Mouse (Mus musculus): Measurements from ENCODE around the gene Adad2. TPM values are rescaled to one million over a fixed set of nuclear protein-coding genes. Genes with fewer than 3 reads are reported as not detected.

Gene Adad2
- polyA plus RNA-seq, 1 experiment = not detected

GRCm38 (mm10) chr8:119588321-119588720, 24.2 kb upstream of the Adad2 start:
- no peak for DNase-seq (ENCODE audit: low read depth in 1 of 2, low spot score in 2 of 2)
- Histone ChIP-seq H3K27me3 (ENCODE audit: control insufficient read depth, insufficient read depth, low read length) (no peaks in the 10 kb centered on the region), H3K27ac (ENCODE audit: insufficient read depth, low read length) (no peak overlapping the region), H3K36me3 (ENCODE audit: control insufficient read depth, insufficient read depth, low read length) (no peaks in the 10 kb centered on the region), H3K4me1 (ENCODE audit: control insufficient read depth, insufficient read depth, insufficient read length) (peaks cover 3% of the 10 kb centered on the region; the same call in 1 of the 2 replicates), H3K4me3 (ENCODE audit: extremely low read depth, insufficient read depth, insufficient read length) (no peak overlapping the region)
- WGBS = 75% methylated on average over 4 of the region's 4 CpGs
- no peak for TF ChIP-seq POLR2A (IDR thresholded peaks at IDR 0.05; ENCODE audit: low read depth, low read length)
- TF ChIP-seq CTCF (IDR thresholded peaks at IDR 0.05; ENCODE audit: extremely low read depth, insufficient read depth, insufficient read length, insufficient replicate concordance) = no peak

DNA sequence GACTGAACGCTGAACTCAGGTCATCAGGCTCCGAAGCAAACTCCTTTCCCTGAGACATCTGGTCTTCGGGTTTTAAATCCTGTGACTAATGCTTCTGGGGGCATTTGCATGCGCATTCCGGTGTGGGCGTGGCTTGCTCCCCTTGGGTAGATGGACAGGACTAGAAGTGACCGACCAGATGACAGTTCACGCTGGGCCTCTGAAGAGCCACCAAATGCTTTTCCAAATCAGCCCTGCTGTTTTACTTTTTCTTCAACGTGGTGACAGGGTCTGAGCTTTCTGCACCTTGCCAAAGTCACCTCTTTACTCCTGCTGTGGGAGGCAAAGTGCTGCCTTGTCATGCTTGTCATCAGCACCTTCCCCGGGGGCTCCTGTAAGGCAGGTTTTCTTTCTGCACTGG, 23.7 kb upstream of the Adad2 start:
- Histone ChIP-seq H3K36me3 (ENCODE audit: control insufficient read depth, insufficient read depth, low read length) (no peaks in the 10 kb centered on the region), H3K27me3 (ENCODE audit: control insufficient read depth, insufficient read depth, low read length) (no peaks in the 10 kb centered on the region), H3K27ac (ENCODE audit: insufficient read depth, low read length) (no peak overlapping the region), H3K4me1 (ENCODE audit: control insufficient read depth, insufficient read depth, insufficient read length) (peaks cover 3% of the 10 kb centered on the region; the same call in 1 of the 2 replicates), H3K4me3 (ENCODE audit: extremely low read depth, insufficient read depth, insufficient read length) (no peak overlapping the region)
- no peak for DNase-seq (ENCODE audit: low read depth in 1 of 2, low spot score in 2 of 2)
- WGBS = 69% methylated on average over 10 of the region's 10 CpGs
- TF ChIP-seq CTCF (IDR thresholded peaks at IDR 0.05; ENCODE audit: extremely low read depth, insufficient read depth, insufficient read length, insufficient replicate concordance) (no peak), POLR2A (IDR thresholded peaks at IDR 0.05; ENCODE audit: low read depth, low read length) (no peak)

DNA sequence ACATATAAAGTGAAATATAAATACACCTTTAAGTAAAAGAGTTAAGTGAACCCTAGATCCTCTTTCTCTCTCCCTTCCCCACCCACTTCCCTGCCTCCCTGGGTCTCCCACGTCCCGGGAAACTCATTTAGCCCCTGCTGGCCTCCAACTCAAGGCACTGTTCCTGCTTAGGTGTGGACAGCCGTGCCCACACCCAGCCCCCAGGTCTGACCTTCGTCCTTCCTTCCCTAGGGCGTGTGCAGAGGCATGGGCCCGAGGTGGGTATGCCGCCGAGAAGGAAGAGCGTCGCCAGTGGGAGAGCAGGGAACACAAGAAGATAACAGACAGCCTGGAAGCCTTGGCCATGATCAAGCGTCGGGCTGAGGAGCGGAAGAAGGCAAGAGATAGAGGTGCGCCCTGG, 22.2 kb upstream of the Adad2 start:
- peaks cover 5% of the 10 kb centered on the region; the same call in 1 of the 2 replicates for H3K4me1 ChIP-seq (ENCODE audit: control insufficient read depth, insufficient read depth, insufficient read length)
- no peak overlapping the region for H3K4me3 ChIP-seq (ENCODE audit: extremely low read depth, insufficient read depth, insufficient read length)
- no peaks in the 10 kb centered on the region for H3K36me3 ChIP-seq (ENCODE audit: control insufficient read depth, insufficient read depth, low read length)
- H3K27me3 ChIP-seq (ENCODE audit: control insufficient read depth, insufficient read depth, low read length) = no peaks in the 10 kb centered on the region
- DNase-seq (ENCODE audit: low read depth in 1 of 2, low spot score in 2 of 2) = no peak
- 80% methylated on average over 14 of the region's 14 CpGs for WGBS
- H3K27ac ChIP-seq (ENCODE audit: insufficient read depth, low read length) = no peak overlapping the region
- no peak for TF ChIP-seq CTCF (IDR thresholded peaks at IDR 0.05; ENCODE audit: extremely low read depth, insufficient read depth, insufficient read length, insufficient replicate concordance)
- TF ChIP-seq POLR2A (IDR thresholded peaks at IDR 0.05; ENCODE audit: low read depth, low read length) = no peak

DNA sequence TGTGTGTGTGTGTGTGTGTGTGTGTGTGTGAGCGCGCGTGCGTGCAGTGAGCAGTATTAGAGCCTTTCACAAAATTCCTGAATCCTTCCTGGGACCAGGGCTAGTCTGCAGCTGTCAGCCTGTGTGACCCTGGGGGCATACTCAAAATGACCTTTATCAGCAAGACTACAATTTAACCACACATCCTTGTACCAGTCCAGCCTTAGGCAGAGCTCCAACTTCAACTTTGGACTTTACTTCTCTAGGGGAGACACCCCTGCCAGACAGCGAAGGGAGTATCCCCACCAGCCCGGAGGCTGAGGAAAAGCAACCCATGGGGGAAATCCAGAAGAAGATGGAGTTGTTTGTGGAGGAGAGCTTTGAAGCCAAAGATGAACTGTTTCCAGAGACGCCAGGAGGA, 21.1 kb upstream of the Adad2 start:
- no peak for TF ChIP-seq CTCF (IDR thresholded peaks at IDR 0.05; ENCODE audit: extremely low read depth, insufficient read depth, insufficient read length, insufficient replicate concordance)
- no peak for TF ChIP-seq POLR2A (IDR thresholded peaks at IDR 0.05; ENCODE audit: low read depth, low read length)
- peaks cover 3% of the 10 kb centered on the region; the same call in 1 of the 2 replicates for H3K4me1 ChIP-seq (ENCODE audit: control insufficient read depth, insufficient read depth, insufficient read length)
- no peaks in the 10 kb centered on the region for H3K36me3 ChIP-seq (ENCODE audit: control insufficient read depth, insufficient read depth, low read length)
- H3K4me3 ChIP-seq (ENCODE audit: extremely low read depth, insufficient read depth, insufficient read length) = no peak overlapping the region
- H3K27me3 ChIP-seq (ENCODE audit: control insufficient read depth, insufficient read depth, low read length) = no peaks in the 10 kb centered on the region
- WGBS = 92% methylated on average over 7 of the region's 7 CpGs
- no peak for DNase-seq (ENCODE audit: low read depth in 1 of 2, low spot score in 2 of 2)
- no peak overlapping the region for H3K27ac ChIP-seq (ENCODE audit: insufficient read depth, low read length)

GRCm38 (mm10) chr8:119603771-119604170, 8.8 kb upstream of the Adad2 start:
- no peak overlapping the region for H3K27ac ChIP-seq (ENCODE audit: insufficient read depth, low read length)
- WGBS = 86% methylated on average over 4 of the region's 4 CpGs
- no peaks in the 10 kb centered on the region for H3K27me3 ChIP-seq (ENCODE audit: control insufficient read depth, insufficient read depth, low read length)
- no peak overlapping the region for H3K4me3 ChIP-seq (ENCODE audit: extremely low read depth, insufficient read depth, insufficient read length)
- no peak for DNase-seq (ENCODE audit: low read depth in 1 of 2, low spot score in 2 of 2)
- H3K36me3 ChIP-seq (ENCODE audit: control insufficient read depth, insufficient read depth, low read length) = peaks cover 32% of the 10 kb centered on the region
- peaks cover 7% of the 10 kb centered on the region; the same call in 1 of the 2 replicates for H3K4me1 ChIP-seq (ENCODE audit: control insufficient read depth, insufficient read depth, insufficient read length)
- no peak for TF ChIP-seq POLR2A (IDR thresholded peaks at IDR 0.05; ENCODE audit: low read depth, low read length)
- TF ChIP-seq CTCF (IDR thresholded peaks at IDR 0.05; ENCODE audit: extremely low read depth, insufficient read depth, insufficient read length, insufficient replicate concordance) = no peak

DNA sequence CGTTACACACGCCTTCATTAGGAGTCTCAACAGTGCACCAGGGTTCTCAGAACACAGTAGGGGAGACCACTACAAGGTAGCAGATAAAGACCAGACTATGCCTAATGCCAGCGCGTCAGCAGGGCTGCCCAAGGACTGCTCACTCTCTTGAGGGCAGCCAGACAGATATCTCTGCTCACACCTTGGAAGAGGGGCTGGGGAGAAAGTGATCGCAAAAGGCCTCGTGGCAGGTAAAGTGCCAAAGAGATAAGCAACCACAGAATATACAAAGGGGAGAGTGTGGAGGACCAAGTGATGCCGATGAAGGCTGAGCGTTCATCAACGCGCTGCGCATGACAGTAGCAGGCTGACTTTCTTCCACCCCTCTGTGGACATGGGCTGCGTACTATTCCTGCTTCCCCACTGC, 8.1 kb upstream of the Adad2 start:
- TF ChIP-seq CTCF (IDR thresholded peaks at IDR 0.05; ENCODE audit: extremely low read depth, insufficient read depth, insufficient read length, insufficient replicate concordance) = no peak
- TF ChIP-seq POLR2A (IDR thresholded peaks at IDR 0.05; ENCODE audit: low read depth, low read length) = no peak
- no peaks in the 10 kb centered on the region for H3K27me3 ChIP-seq (ENCODE audit: control insufficient read depth, insufficient read depth, low read length)
- peaks cover 7% of the 10 kb centered on the region; the same call in 1 of the 2 replicates for H3K4me1 ChIP-seq (ENCODE audit: control insufficient read depth, insufficient read depth, insufficient read length)
- H3K4me3 ChIP-seq (ENCODE audit: extremely low read depth, insufficient read depth, insufficient read length) = peak overlapping the region; percentile 77
- WGBS = 27% methylated on average over 12 of the region's 12 CpGs
- no peak for DNase-seq (ENCODE audit: low read depth in 1 of 2, low spot score in 2 of 2)
- no peak overlapping the region for H3K27ac ChIP-seq (ENCODE audit: insufficient read depth, low read length)
- H3K36me3 ChIP-seq (ENCODE audit: control insufficient read depth, insufficient read depth, low read length) = peaks cover 26% of the 10 kb centered on the region

GRCm38 (mm10) chr8:119604996-119605395, 7.6 kb upstream of the Adad2 start, which contains the start of gene Taf1c:
TSS of gene Taf1c (minus strand) at chr8:119605222.
- whole genome bisulfite sequencing = under 1% methylated on average over 23 of the region's 23 CpGs

More at GRCm38 (mm10) chr8:119604996-119605395, 7.6 kb upstream of the Adad2 start, which contains the start of gene Taf1c:
- TF ChIP-seq CTCF (IDR thresholded peaks at IDR 0.05; ENCODE audit: extremely low read depth, insufficient read depth, insufficient read length, insufficient replicate concordance) (peak; percentile 95), POLR2A (IDR thresholded peaks at IDR 0.05; ENCODE audit: low read depth, low read length) (peak; percentile 32)
- Histone ChIP-seq H3K4me3 (ENCODE audit: extremely low read depth, insufficient read depth, insufficient read length) (peak within 1 kb of the TSS; percentile 77), H3K4me1 (ENCODE audit: control insufficient read depth, insufficient read depth, insufficient read length) (peaks cover 7% of the 10 kb centered on the region; the same call in 1 of the 2 replicates), H3K36me3 (ENCODE audit: control insufficient read depth, insufficient read depth, low read length) (peaks cover 20% of the 10 kb centered on the region), H3K27me3 (ENCODE audit: control insufficient read depth, insufficient read depth, low read length) (no peaks in the 10 kb centered on the region), H3K27ac (ENCODE audit: insufficient read depth, low read length) (peak within 1 kb of the TSS; percentile 77)
- peak; percentile 86 to 91 for DNase-seq (ENCODE audit: low read depth in 1 of 2, low spot score in 2 of 2)

Data from spleen, adult 2 months (tissue).